Mouse (Mus musculus) neural tube, embryonic 13.5 days (tissue): ENCODE measurements around the gene Mrpl57. TPM values are rescaled to one million over a fixed set of nuclear protein-coding genes. Genes with fewer than 3 reads are reported as not detected.

Experiments used
- ATAC-seq: fragments of 200-750 bp; cut with Nextera tagmentation; 2 replicates; pipeline ENCODE4 v1.8.0; 2017; ENCODE audit warnings: low read depth, mild to moderate bottlenecking, moderate TSS enrichment, moderate library complexity
- H3K27ac ChIP-seq: fragments of 300-500 bp; sonication (generic); replicated peaks from 2 replicates; pipeline ENCODE4 v1.5.1; 2015; ENCODE audit warnings: moderate library complexity, mild to moderate bottlenecking, inconsistent platforms
- H3K27me3 ChIP-seq: fragments of 300-500 bp; sonication (generic); 2 replicates; pipeline ENCODE4 v1.6.1; 2015; ENCODE audit warnings: mild to moderate bottlenecking, inconsistent platforms
- H3K36me3 ChIP-seq: fragments of 300-500 bp; sonication (generic); 2 replicates; pipeline ENCODE4 v1.6.1; 2015; ENCODE audit warnings: mild to moderate bottlenecking, inconsistent platforms
- H3K4me1 ChIP-seq: fragments of 300-500 bp; sonication (generic); replicated peaks from 2 replicates; pipeline ENCODE4 v1.6.1; 2015; ENCODE audit warnings: inconsistent platforms
- H3K4me2 ChIP-seq: fragments of 300-500 bp; sonication (generic); 2 replicates; pipeline ENCODE4 v1.6.1; 2015; ENCODE audit warnings: inconsistent platforms, mild to moderate bottlenecking, moderate library complexity
- H3K4me3 ChIP-seq: fragments of 300-500 bp; sonication (generic); 2 replicates; pipeline ENCODE4 v1.5.1; 2015; ENCODE audit warnings: mild to moderate bottlenecking, inconsistent platforms
- H3K9ac ChIP-seq: fragments of 300-500 bp; sonication (generic); 2 replicates; pipeline ENCODE4 v1.6.1; 2015; ENCODE audit warnings: moderate library complexity, mild to moderate bottlenecking, inconsistent platforms
- H3K9me3 ChIP-seq: fragments of 300-500 bp; sonication (generic); 2 replicates; pipeline ENCODE4 v1.6.1; 2016; ENCODE audit warnings: inconsistent platforms
- WGBS: fragments of 180-500 bp; shearing (Covaris S2); methylation state at CpG from one replicate; pipeline ENCODE4 v1.1.7; 2015; 5-methylcytosine and 5-hydroxymethylcytosine counted together
- microRNA-seq: library from miRNA; unstranded; fragments of <30 nt; microRNA quantifications from one replicate; pipeline ENCODE4, GENCODE M21; 2016
- polyA plus RNA-seq: library from polyadenylated mRNA; unstranded; fragments of >200 nt; fragmentation: Nextera tagmentation; extraction: Ambion mirVana; gene quantifications from 2 replicates; pipeline ENCODE4 v1.2.1, GENCODE M21; 2015

Gene Mrpl57
- polyA plus RNA-seq, 1 experiment from 2014 or later, result 152 TPM

GRCm38 (mm10) chr14:57863129-57863528 lies 37.1 kb downstream of the Mrpl57 start:
- no peak for ATAC-seq
- H3K4me2 ChIP-seq, result no peak overlapping the region
- WGBS, result 88% methylated on average over 2 of the region's 2 CpGs
- no peak overlapping the region for H3K9ac ChIP-seq
- no peak overlapping the region for H3K27ac ChIP-seq
- no peaks in the 10 kb centered on the region for H3K9me3 ChIP-seq
- no peaks in the 10 kb centered on the region for H3K27me3 ChIP-seq
- no peak overlapping the region for H3K4me3 ChIP-seq
- no peaks in the 10 kb centered on the region for H3K4me1 ChIP-seq
- H3K36me3 ChIP-seq, result peaks cover 66% of the 10 kb centered on the region

DNA sequence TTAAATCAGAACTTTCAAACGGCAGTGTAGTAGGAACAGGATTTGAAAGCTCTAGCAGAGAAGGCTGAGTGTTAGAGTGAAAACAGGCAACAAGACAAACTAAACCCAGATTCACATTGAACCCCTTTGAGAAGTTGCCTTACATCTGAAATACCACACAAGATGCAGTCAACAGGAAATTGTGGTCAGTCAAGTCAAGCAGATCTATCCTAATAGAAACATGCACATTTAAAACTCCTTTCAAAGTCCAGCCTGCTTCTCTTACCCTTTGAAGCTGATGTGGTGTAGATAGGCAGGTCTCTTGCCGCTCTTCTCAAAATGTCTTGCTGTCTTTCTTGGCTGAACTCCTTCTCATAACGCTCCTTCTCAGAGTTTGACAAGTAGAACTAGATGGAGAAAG lies 39.2 kb downstream of the Mrpl57 start:
- Histone ChIP-seq H3K36me3 (peaks cover 70% of the 10 kb centered on the region), H3K4me3 (no peak overlapping the region), H3K9ac (no peak overlapping the region), H3K27ac (no peak overlapping the region), H3K9me3 (no peaks in the 10 kb centered on the region), H3K27me3 (no peaks in the 10 kb centered on the region), H3K4me2 (no peak overlapping the region), H3K4me1 (no peaks in the 10 kb centered on the region)
- no peak for ATAC-seq
- WGBS, result 97% methylated on average over 3 of the region's 3 CpGs

DNA sequence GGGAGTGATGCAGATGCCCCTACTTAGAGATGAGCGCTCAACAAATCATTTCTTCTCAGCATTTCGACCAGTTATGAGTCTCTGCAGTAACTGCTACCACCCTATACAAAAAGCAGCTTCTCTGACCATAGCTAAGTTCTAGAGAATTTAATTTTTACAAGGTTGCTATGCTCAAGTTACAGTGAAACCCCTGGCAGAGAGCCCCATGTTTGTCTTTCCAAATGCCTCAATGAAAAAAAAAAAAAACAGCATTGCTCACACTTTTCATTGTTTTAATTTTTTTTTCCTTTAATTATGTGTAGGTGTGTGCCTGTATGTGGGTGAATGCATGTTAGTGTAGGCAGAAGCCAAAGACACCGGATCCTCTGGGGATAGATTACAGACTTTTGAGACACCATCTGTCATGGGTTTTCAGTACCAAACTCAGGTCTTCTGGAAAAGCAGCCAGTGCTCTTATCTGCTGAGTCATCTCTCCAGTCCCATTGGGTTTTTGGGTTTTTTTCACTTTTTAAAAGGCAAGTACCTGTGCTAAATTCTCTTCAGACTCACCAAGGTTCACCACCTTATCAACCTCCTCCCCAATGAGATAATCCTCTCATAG lies 40.7 kb downstream of the Mrpl57 start:
- ATAC-seq, result no peak
- H3K27me3 ChIP-seq, result no peaks in the 10 kb centered on the region
- H3K4me1 ChIP-seq, result no peaks in the 10 kb centered on the region
- H3K27ac ChIP-seq, result no peak overlapping the region
- no peak overlapping the region for H3K4me3 ChIP-seq
- no peaks in the 10 kb centered on the region for H3K9me3 ChIP-seq
- no peak overlapping the region for H3K4me2 ChIP-seq
- H3K9ac ChIP-seq, result no peak overlapping the region
- H3K36me3 ChIP-seq, result peaks cover 61% of the 10 kb centered on the region
- 94% methylated on average over 3 of the region's 3 CpGs for WGBS

DNA sequence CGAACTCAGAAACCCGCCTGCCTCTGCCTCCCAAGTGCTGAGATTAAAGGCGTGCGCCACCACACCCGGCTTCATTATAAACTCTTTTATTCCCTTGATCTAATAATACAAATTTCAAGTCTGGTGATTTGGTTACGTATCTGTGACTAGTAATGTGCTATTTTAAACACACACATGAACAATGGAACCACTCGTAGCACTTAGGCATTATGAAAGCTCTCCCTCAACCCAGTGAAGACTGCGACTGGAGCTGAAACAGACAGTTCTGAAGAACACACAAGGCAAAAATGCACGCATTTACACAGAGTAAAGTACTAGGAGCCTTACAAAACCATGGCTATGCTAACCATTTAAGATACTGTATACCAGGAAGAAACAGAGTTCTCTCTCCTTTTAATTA lies 51.9 kb downstream of the Mrpl57 start:
- H3K4me3 ChIP-seq, result no peak overlapping the region
- no peaks in the 10 kb centered on the region for H3K9me3 ChIP-seq
- H3K4me2 ChIP-seq, result no peak overlapping the region
- no peak for ATAC-seq
- H3K9ac ChIP-seq, result no peak overlapping the region
- no peaks in the 10 kb centered on the region for H3K27me3 ChIP-seq
- peaks cover 15% of the 10 kb centered on the region for H3K36me3 ChIP-seq
- peaks cover 13% of the 10 kb centered on the region for H3K4me1 ChIP-seq
- no peak overlapping the region for H3K27ac ChIP-seq
- 95% methylated on average over 9 of the region's 9 CpGs for WGBS

Small RNAs within 50 kb of the gene (microRNA-seq; reads per million reads assigned to microRNA genes)
- not detected for gene Mir3077

Other genes starting within 250 kb of the Mrpl57 start
- gene Xpo4, start 160.8 kb upstream of the Mrpl57 start, polyA plus RNA-seq, result 12.0 and 14.3 TPM in 2 replicates
- not detected in 2 replicates for gene Gm49361, start 80.1 kb upstream of the Mrpl57 start, polyA plus RNA-seq
- 10.8 and 11.2 TPM in 2 replicates for gene Lats2, start 67.8 kb upstream of the Mrpl57 start, polyA plus RNA-seq
- 24.6 and 31.0 TPM in 2 replicates for gene Sap18, start 28.1 kb upstream of the Mrpl57 start, polyA plus RNA-seq
- gene Ska3, start within 50 bp of the Mrpl57 start, polyA plus RNA-seq, result 7.7 and 10.1 TPM in 2 replicates
- gene Zdhhc20, start 64.0 kb downstream of the Mrpl57 start, polyA plus RNA-seq, result 48.9 and 50.9 TPM in 2 replicates
- 67.0 and 71.3 TPM in 2 replicates for gene Micu2, start 173.0 kb downstream of the Mrpl57 start, polyA plus RNA-seq
- gene Fgf9, start 244.3 kb downstream of the Mrpl57 start, polyA plus RNA-seq, result 13.0 and 17.5 TPM in 2 replicates